Mouse (Mus musculus) megakaryocyte-erythroid progenitor cell, adult 5-6 weeks (primary cell): ENCODE results near the gene Paqr4. TPM values are rescaled to one million over a fixed set of nuclear protein-coding genes. Genes with fewer than 3 reads are reported as not detected.

Source experiments
- ATAC-seq: replicated peaks from 2 replicates; pipeline ENCODE4 v1.8.0; 2016; ENCODE audit warnings: mild to moderate bottlenecking, inconsistent platforms; ENCODE audit not compliant: severe bottlenecking, poor library complexity, low FRiP score, low TSS enrichment
- total RNA-seq, 2 experiments: library from RNA; stranded (forward) in 1 of 2; stranded (reverse) in 1 of 2; fragments of 200-1000, 215-1000 nt in 1 of 2; fragments of >200 nt in 1 of 2; fragmentation: Nextera tagmentation in 1 of 2; gene quantifications; 2 replicates each; pipeline ENCODE4 v1.2.3; 2014 to 2017

The Paqr4 gene
- total RNA-seq, 2 experiments from 2014 or later: 11.6 to 13.3 TPM

GRCm38 (mm10) chr17:23737493-23738445 lies 2.9 kb downstream of the Paqr4 start:
- ATAC-seq: peak; percentile 29

GRCm38 (mm10) chr17:23734341-23734740 lies 6.3 kb downstream of the Paqr4 start:
- ATAC-seq: no peak

GRCm38 (mm10) chr17:23730441-23730840 lies 10.2 kb downstream of the Paqr4 start:
- ATAC-seq: no peak

- ATAC-seq: peak; percentile 68
Measured at GRCm38 (mm10) chr17:23726758-23727142, 13.9 kb downstream of the Paqr4 start.

GRCm38 (mm10) chr17:23725999-23726757 lies 14.5 kb downstream of the Paqr4 start, which contains the start of gene Pkmyt1:
Gene Pkmyt1 (plus strand): TSS chr17:23726336.
- peak; percentile 89 for ATAC-seq

GRCm38 (mm10) chr17:23725477-23725876 lies 15.2 kb downstream of the Paqr4 start:
- ATAC-seq: peak; percentile 7; the same call in 1 of the 2 replicates

- no peak for ATAC-seq
Measured at GRCm38 (mm10) chr17:23722376-23723125, 18.1 kb downstream of the Paqr4 start, which contains the start of gene 1520401A03Rik. Gene 1520401A03Rik (minus strand): TSS chr17:23722783.

- ATAC-seq: no peak
Measured at GRCm38 (mm10) chr17:23721886-23722285, 18.8 kb downstream of the Paqr4 start.

- no peak for ATAC-seq
Measured at GRCm38 (mm10) chr17:23719455-23719854, 21.2 kb downstream of the Paqr4 start.

- no peak for ATAC-seq
Measured at GRCm38 (mm10) chr17:23717003-23717402, 23.7 kb downstream of the Paqr4 start.

GRCm38 (mm10) chr17:23706212-23706611 lies 34.5 kb downstream of the Paqr4 start:
- ATAC-seq: peak; percentile 75

GRCm38 (mm10) chr17:23705525-23706104 lies 35.1 kb downstream of the Paqr4 start:
- ATAC-seq: no peak

GRCm38 (mm10) chr17:23704741-23705140 lies 35.9 kb downstream of the Paqr4 start:
- no peak for ATAC-seq

- ATAC-seq: no peak
Measured at GRCm38 (mm10) chr17:23703301-23703700, 37.4 kb downstream of the Paqr4 start.

GRCm38 (mm10) chr17:23700079-23700478 lies 40.6 kb downstream of the Paqr4 start:
- ATAC-seq: peak; percentile 100

GRCm38 (mm10) chr17:23699131-23700077 lies 41.3 kb downstream of the Paqr4 start:
- no peak for ATAC-seq

GRCm38 (mm10) chr17:23695801-23696200 lies 44.9 kb downstream of the Paqr4 start:
- no peak for ATAC-seq

- no peak for ATAC-seq
Measured at GRCm38 (mm10) chr17:23694491-23694890, 46.2 kb downstream of the Paqr4 start.
